Mouse (Mus musculus) stomach, embryonic 15.5 days (tissue): ENCODE measurements around the gene Anp32a. TPM values are rescaled to one million over a fixed set of nuclear protein-coding genes. Genes with fewer than 3 reads are reported as not detected.

Experiments
- ATAC-seq: fragments of 200-750 bp; cut with Nextera tagmentation; 2 replicates; pipeline ENCODE4 v1.8.0; 2017; ENCODE audit warnings: low read depth, moderate number of reproducible peaks, moderate TSS enrichment; ENCODE audit not compliant: insufficient read depth, low FRiP score
- H3K27ac ChIP-seq: fragments of 300-500 bp; sonication (generic); 2 replicates; pipeline ENCODE4 v1.5.1; 2015; ENCODE audit warnings: mild to moderate bottlenecking, inconsistent platforms
- H3K27me3 ChIP-seq: fragments of 300-500 bp; sonication (generic); replicated peaks from 2 replicates; pipeline ENCODE4 v1.6.1; 2015; ENCODE audit warnings: inconsistent platforms
- H3K36me3 ChIP-seq: fragments of 300-500 bp; sonication (generic); 2 replicates; pipeline ENCODE4 v1.6.1; 2015; ENCODE audit warnings: inconsistent platforms
- H3K4me1 ChIP-seq: fragments of 300-500 bp; sonication (generic); 2 replicates; pipeline ENCODE4 v1.6.1; 2015; ENCODE audit warnings: inconsistent platforms
- H3K4me2 ChIP-seq: fragments of 300-500 bp; sonication (generic); 2 replicates; pipeline ENCODE4 v1.6.1; 2015; ENCODE audit warnings: mild to moderate bottlenecking, inconsistent platforms
- H3K4me3 ChIP-seq: fragments of 300-500 bp; sonication (generic); replicated peaks from 2 replicates; pipeline ENCODE4 v1.5.1; 2015; ENCODE audit warnings: inconsistent platforms
- H3K9ac ChIP-seq: fragments of 300-500 bp; sonication (generic); 2 replicates; pipeline ENCODE4 v1.6.1; 2015; ENCODE audit warnings: inconsistent platforms
- H3K9me3 ChIP-seq: fragments of 300-500 bp; sonication (generic); 2 replicates; pipeline ENCODE4 v1.6.1; 2016; ENCODE audit warnings: inconsistent platforms
- WGBS: fragments of 180-500 bp; shearing (Covaris S2); methylation state at CpG from one replicate; pipeline ENCODE4 v1.1.7; 2015; 5-methylcytosine and 5-hydroxymethylcytosine counted together
- polyA plus RNA-seq: library from polyadenylated mRNA; unstranded; fragments of >200 nt; fragmentation: Nextera tagmentation; extraction: Ambion mirVana; gene quantifications from 2 replicates; pipeline ENCODE4 v1.2.1, GENCODE M21; 2015

Anp32a gene
- polyA plus RNA-seq, 1 experiment from 2014 or later: 163 TPM

- Histone ChIP-seq H3K4me3 (peak overlapping the region; percentile 89), H3K9ac (peak overlapping the region; percentile 53; the same call in 1 of the 2 replicates), H3K27ac (0 out of 2 replicates have a peak overlapping the region, but pooled peaks have one; percentile 41), H3K4me2 (peak overlapping the region; percentile 81), H3K4me1 (peaks cover 13% of the 10 kb centered on the region), H3K27me3 (no peaks in the 10 kb centered on the region), H3K36me3 (no peaks in the 10 kb centered on the region), H3K9me3 (no peaks in the 10 kb centered on the region)
- WGBS: 1% methylated on average over 48 of the region's 48 CpGs
- ATAC-seq: peak; percentile 27
These were observed 581 bp upstream of the Anp32a start for GRCm38 (mm10) chr9:62340301-62341122.

- Histone ChIP-seq H3K27me3 (no peaks in the 10 kb centered on the region), H3K27ac (peak overlapping the region; percentile 99), H3K9me3 (no peaks in the 10 kb centered on the region), H3K4me2 (peak overlapping the region; percentile 84), H3K9ac (peak overlapping the region; percentile 90), H3K4me3 (peak overlapping the region; percentile 89), H3K36me3 (no peaks in the 10 kb centered on the region), H3K4me1 (peaks cover 14% of the 10 kb centered on the region)
- ATAC-seq: no peak
- WGBS: under 1% methylated on average over 53 of the region's 54 CpGs
These were observed 778 bp downstream of the Anp32a start for GRCm38 (mm10) chr9:62341701-62342440.

GRCm38 (mm10) chr9:62342441-62343191 is 1.5 kb downstream of the Anp32a start:
- H3K27ac ChIP-seq: peak overlapping the region; percentile 99
- peak overlapping the region; percentile 84 for H3K4me2 ChIP-seq
- ATAC-seq: no peak
- H3K9ac ChIP-seq: peak overlapping the region; percentile 90
- WGBS: under 1% methylated on average over 48 of the region's 48 CpGs
- no peaks in the 10 kb centered on the region for H3K27me3 ChIP-seq
- no peaks in the 10 kb centered on the region for H3K9me3 ChIP-seq
- peak overlapping the region; percentile 89 for H3K4me3 ChIP-seq
- H3K36me3 ChIP-seq: no peaks in the 10 kb centered on the region
- H3K4me1 ChIP-seq: peaks cover 20% of the 10 kb centered on the region

- Histone ChIP-seq H3K4me1 (peaks cover 20% of the 10 kb centered on the region), H3K27ac (peak overlapping the region; percentile 99), H3K4me3 (peak overlapping the region; percentile 89), H3K36me3 (no peaks in the 10 kb centered on the region), H3K9me3 (no peaks in the 10 kb centered on the region), H3K27me3 (no peaks in the 10 kb centered on the region), H3K4me2 (peak overlapping the region; percentile 84), H3K9ac (peak overlapping the region; percentile 90)
- under 1% methylated on average over 56 of the region's 56 CpGs for WGBS
- peak; percentile 30 for ATAC-seq
These were observed 2.3 kb downstream of the Anp32a start for GRCm38 (mm10) chr9:62343192-62343903.

- WGBS: under 1% methylated on average over 38 of the region's 52 CpGs
- Histone ChIP-seq H3K4me2 (peak overlapping the region; percentile 84), H3K9me3 (no peaks in the 10 kb centered on the region), H3K27me3 (no peaks in the 10 kb centered on the region), H3K27ac (peak overlapping the region; percentile 99), H3K4me1 (peaks cover 22% of the 10 kb centered on the region), H3K36me3 (no peaks in the 10 kb centered on the region), H3K4me3 (peak overlapping the region; percentile 89), H3K9ac (peak overlapping the region; percentile 90)
- ATAC-seq: no peak
These were observed 2.9 kb downstream of the Anp32a start for GRCm38 (mm10) chr9:62343904-62344491.

GRCm38 (mm10) chr9:62344545-62344944 is 3.5 kb downstream of the Anp32a start:
- peaks cover 26% of the 10 kb centered on the region for H3K4me1 ChIP-seq
- H3K27ac ChIP-seq: peak overlapping the region; percentile 99
- H3K9me3 ChIP-seq: no peaks in the 10 kb centered on the region
- peak; percentile 8; the same call in 1 of the 2 replicates for ATAC-seq
- no peaks in the 10 kb centered on the region for H3K27me3 ChIP-seq
- 0% methylated on average over 26 of the region's 26 CpGs for WGBS
- peak overlapping the region; percentile 89 for H3K4me3 ChIP-seq
- H3K9ac ChIP-seq: peak overlapping the region; percentile 90
- no peaks in the 10 kb centered on the region for H3K36me3 ChIP-seq
- H3K4me2 ChIP-seq: peak overlapping the region; percentile 84

GRCm38 (mm10) chr9:62345081-62345481 is 4.0 kb downstream of the Anp32a start:
- H3K27ac ChIP-seq: peak overlapping the region; percentile 99
- peak overlapping the region; percentile 90; the same call in 1 of the 2 replicates for H3K9ac ChIP-seq
- no peaks in the 10 kb centered on the region for H3K9me3 ChIP-seq
- H3K4me3 ChIP-seq: peak overlapping the region; percentile 89
- WGBS: 18% methylated on average over 11 of the region's 11 CpGs
- H3K4me2 ChIP-seq: peak overlapping the region; percentile 84
- peaks cover 31% of the 10 kb centered on the region for H3K4me1 ChIP-seq
- H3K36me3 ChIP-seq: no peaks in the 10 kb centered on the region
- ATAC-seq: no peak
- H3K27me3 ChIP-seq: no peaks in the 10 kb centered on the region

GRCm38 (mm10) chr9:62345633-62346387 is 4.7 kb downstream of the Anp32a start:
- Histone ChIP-seq H3K9me3 (no peaks in the 10 kb centered on the region), H3K36me3 (no peaks in the 10 kb centered on the region), H3K4me3 (peak overlapping the region; percentile 89; the same call in 1 of the 2 replicates), H3K27me3 (no peaks in the 10 kb centered on the region), H3K27ac (peak overlapping the region; percentile 99; the same call in 1 of the 2 replicates), H3K9ac (no peak overlapping the region), H3K4me2 (peak overlapping the region; percentile 84), H3K4me1 (peaks cover 35% of the 10 kb centered on the region)
- 52% methylated on average over 9 of the region's 9 CpGs for WGBS
- ATAC-seq: no peak

GRCm38 (mm10) chr9:62346388-62346679 is 5.2 kb downstream of the Anp32a start:
- H3K4me1 ChIP-seq: peaks cover 35% of the 10 kb centered on the region
- 63% methylated on average over 6 of the region's 6 CpGs for WGBS
- no peaks in the 10 kb centered on the region for H3K36me3 ChIP-seq
- H3K4me3 ChIP-seq: no peak overlapping the region
- no peak overlapping the region for H3K27ac ChIP-seq
- H3K27me3 ChIP-seq: no peaks in the 10 kb centered on the region
- H3K9ac ChIP-seq: no peak overlapping the region
- H3K4me2 ChIP-seq: no peak overlapping the region
- no peaks in the 10 kb centered on the region for H3K9me3 ChIP-seq
- no peak for ATAC-seq

- H3K4me2 ChIP-seq: no peak overlapping the region
- no peak for ATAC-seq
- H3K4me1 ChIP-seq: peaks cover 35% of the 10 kb centered on the region
- no peak overlapping the region for H3K4me3 ChIP-seq
- H3K36me3 ChIP-seq: no peaks in the 10 kb centered on the region
- H3K9me3 ChIP-seq: no peaks in the 10 kb centered on the region
- H3K27ac ChIP-seq: no peak overlapping the region
- WGBS: 71% methylated on average over 5 of the region's 5 CpGs
- no peaks in the 10 kb centered on the region for H3K27me3 ChIP-seq
- H3K9ac ChIP-seq: no peak overlapping the region
These were observed 6.1 kb downstream of the Anp32a start for GRCm38 (mm10) chr9:62347201-62347600.
